Mouse (Mus musculus) spleen, adult 2 months (tissue): ENCODE results near the gene Grik5.

Experiments
- CTCF ChIP-seq: fragments of 200-500 bp; IDR thresholded peaks from 2 replicates; pipeline ENCODE4 v1.5.1; 2011; ENCODE audit warnings: mild to moderate bottlenecking, inconsistent platforms; ENCODE audit not compliant: insufficient read depth, insufficient read length, insufficient replicate concordance; ENCODE audit errors: extremely low read depth
- POLR2A ChIP-seq: fragments of 200-500 bp; IDR thresholded peaks from 2 replicates; pipeline ENCODE4 v1.6.1; 2011; ENCODE audit warnings: low read depth, low read length, inconsistent platforms

DNA sequence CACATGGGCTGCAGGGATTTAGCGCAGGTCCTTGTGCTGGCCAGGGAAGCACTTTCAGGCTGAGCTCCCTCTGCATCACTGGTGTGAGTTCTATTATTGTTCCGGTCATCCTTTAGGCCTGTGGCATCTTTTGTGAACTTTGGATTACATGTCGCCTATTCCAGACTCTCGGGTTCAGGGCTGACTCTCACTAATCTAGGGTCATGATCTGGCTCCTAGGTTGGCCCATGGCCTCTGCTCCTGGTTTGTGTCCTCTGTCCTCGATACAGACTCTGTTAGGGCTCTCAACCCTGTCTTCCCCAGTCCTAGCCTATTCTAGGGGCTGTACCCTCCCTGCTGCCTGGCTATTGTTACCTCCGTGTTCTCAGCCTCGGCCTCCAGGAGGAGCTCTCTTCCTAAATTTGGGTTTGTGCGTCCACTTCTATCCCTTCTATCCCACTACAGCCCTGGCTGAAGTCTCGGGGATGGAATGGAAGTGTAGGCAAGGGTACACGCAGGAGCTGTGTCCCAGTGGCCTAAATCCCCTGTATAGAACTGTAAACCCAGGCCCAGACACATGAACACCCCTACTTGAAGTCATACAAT is 46.2 kb downstream of the Grik5 start:
- TF ChIP-seq CTCF (no peak), POLR2A (no peak)
